Mouse (Mus musculus): ENCODE results near the gene Pomgnt1. TPM values are rescaled to one million over a fixed set of nuclear protein-coding genes. Genes with fewer than 3 reads are reported as not detected.

Gene Pomgnt1
- polyA plus RNA-seq, 1 experiment from 2014 or later: 13.3 TPM

- ATAC-seq (ENCODE audit: low read depth) (no peak), DNase-seq (no peak)
- no peaks in the 10 kb centered on the region for H3K36me3 ChIP-seq
- H3K27ac ChIP-seq: no peak overlapping the region
- H3K4me3 ChIP-seq (replicated peaks): no peak overlapping the region
- 48% methylated on average over 1 of the region's 1 CpGs for WGBS (ENCODE audit: insufficient replicate concordance)
- no peak overlapping the region for H3K9ac ChIP-seq
- H3K27me3 ChIP-seq: no peaks in the 10 kb centered on the region
- no peaks in the 10 kb centered on the region for H3K9me3 ChIP-seq (replicated peaks)
- H3K4me1 ChIP-seq (replicated peaks): no peaks in the 10 kb centered on the region
- H3K4me2 ChIP-seq: no peak overlapping the region
These were observed 85.3 kb downstream of the Pomgnt1 start for GRCm38 (mm10) chr4:116208891-116209290.

Other genes with a start within 250 kb of the Pomgnt1 start
- not detected in 2 replicates for gene Kncn, start 239.4 kb upstream of the Pomgnt1 start, polyA plus RNA-seq (2015; fragmentation: Nextera tagmentation; extraction: Ambion mirVana)
- gene 6430628N08Rik, start 233.2 kb upstream of the Pomgnt1 start, polyA plus RNA-seq (2015; fragmentation: Nextera tagmentation; extraction: Ambion mirVana): not detected in 2 replicates
- not detected in 2 replicates for gene Dmbx1, start 183.9 kb upstream of the Pomgnt1 start, polyA plus RNA-seq (2015; fragmentation: Nextera tagmentation; extraction: Ambion mirVana)
- gene Faah, start 105.9 kb upstream of the Pomgnt1 start, polyA plus RNA-seq (2015; fragmentation: Nextera tagmentation; extraction: Ambion mirVana): 4.9 and 5.1 TPM in 2 replicates
- 9.4 and 11.2 TPM in 2 replicates for gene Nsun4, start 70.0 kb upstream of the Pomgnt1 start, polyA plus RNA-seq (2015; fragmentation: Nextera tagmentation; extraction: Ambion mirVana)
- gene Uqcrh, start 48.8 kb upstream of the Pomgnt1 start, polyA plus RNA-seq (2015; fragmentation: Nextera tagmentation; extraction: Ambion mirVana): 366 and 368 TPM in 2 replicates
- 28.5 and 32.5 TPM in 2 replicates for gene Lrrc41, start 48.6 kb upstream of the Pomgnt1 start, polyA plus RNA-seq (2015; fragmentation: Nextera tagmentation; extraction: Ambion mirVana)
- gene Rad54l, start 150 bp upstream of the Pomgnt1 start, polyA plus RNA-seq (2015; fragmentation: Nextera tagmentation; extraction: Ambion mirVana): 33.8 and 39.0 TPM in 2 replicates
- 0.23 and 0.25 TPM in 2 replicates for gene Lurap1, start 27.5 kb downstream of the Pomgnt1 start, polyA plus RNA-seq (2015; fragmentation: Nextera tagmentation; extraction: Ambion mirVana)
- gene Tspan1, start 43.8 kb downstream of the Pomgnt1 start, polyA plus RNA-seq (2015; fragmentation: Nextera tagmentation; extraction: Ambion mirVana): 0.09 TPM in 1 of 2 replicates, not detected in the other
- not detected in 2 replicates for gene 1700042G07Rik, start 49.5 kb downstream of the Pomgnt1 start, polyA plus RNA-seq (2015; fragmentation: Nextera tagmentation; extraction: Ambion mirVana)
- not detected in 2 replicates for gene Gm49337, start 49.5 kb downstream of the Pomgnt1 start, polyA plus RNA-seq (2015; fragmentation: Nextera tagmentation; extraction: Ambion mirVana)
- 1.1 and 1.2 TPM in 2 replicates for gene Pik3r3, start 97.8 kb downstream of the Pomgnt1 start, polyA plus RNA-seq (2015; fragmentation: Nextera tagmentation; extraction: Ambion mirVana)

Measured in liver, embryonic 13.5 days (tissue).